Mouse (Mus musculus): ENCODE data around the gene Sox9.
A peak's percentile ranks its signal among the peaks of the same experiment; 100 is the strongest.

Gene Sox9

GRCm38 (mm10) chr11:112781994-112782356 is at the start of gene Sox9:
Sox9 (plus strand) TSS chr11:112782224.
- no peak for ATAC-seq (ENCODE audit: insufficient number of reproducible peaks, low FRiP score, low TSS enrichment)

- no peak for ATAC-seq (ENCODE audit: insufficient number of reproducible peaks, low FRiP score, low TSS enrichment)
These were observed 49.6 kb upstream of the Sox9 start for GRCm38 (mm10) chr11:112732401-112732800.

GRCm38 (mm10) chr11:112737071-112737470 is 45.0 kb upstream of the Sox9 start:
- ATAC-seq (ENCODE audit: insufficient number of reproducible peaks, low FRiP score, low TSS enrichment): no peak

GRCm38 (mm10) chr11:112739681-112740080 is 42.3 kb upstream of the Sox9 start:
- no peak for ATAC-seq (ENCODE audit: insufficient number of reproducible peaks, low FRiP score, low TSS enrichment)

- no peak for ATAC-seq (ENCODE audit: insufficient number of reproducible peaks, low FRiP score, low TSS enrichment)
These were observed 25.5 kb upstream of the Sox9 start for GRCm38 (mm10) chr11:112756516-112756915.

- no peak for ATAC-seq (ENCODE audit: insufficient number of reproducible peaks, low FRiP score, low TSS enrichment)
These were observed 24.0 kb upstream of the Sox9 start for GRCm38 (mm10) chr11:112758056-112758455.

- ATAC-seq (ENCODE audit: insufficient number of reproducible peaks, low FRiP score, low TSS enrichment): no peak
These were observed 15.1 kb upstream of the Sox9 start for GRCm38 (mm10) chr11:112766956-112767355.

- ATAC-seq (ENCODE audit: insufficient number of reproducible peaks, low FRiP score, low TSS enrichment): no peak
These were observed 14.4 kb upstream of the Sox9 start for GRCm38 (mm10) chr11:112767531-112768041.

GRCm38 (mm10) chr11:112772791-112773355 is 9.2 kb upstream of the Sox9 start:
- no peak for ATAC-seq (ENCODE audit: insufficient number of reproducible peaks, low FRiP score, low TSS enrichment)

GRCm38 (mm10) chr11:112779762-112780161 is 2.3 kb upstream of the Sox9 start:
- ATAC-seq (ENCODE audit: insufficient number of reproducible peaks, low FRiP score, low TSS enrichment): no peak

GRCm38 (mm10) chr11:112780394-112780920 is 1.6 kb upstream of the Sox9 start:
- ATAC-seq (ENCODE audit: insufficient number of reproducible peaks, low FRiP score, low TSS enrichment): no peak

GRCm38 (mm10) chr11:112781035-112781911 is 751 bp upstream of the Sox9 start:
- ATAC-seq (ENCODE audit: insufficient number of reproducible peaks, low FRiP score, low TSS enrichment): no peak

- ATAC-seq (ENCODE audit: insufficient number of reproducible peaks, low FRiP score, low TSS enrichment): no peak
These were observed 515 bp downstream of the Sox9 start for GRCm38 (mm10) chr11:112782357-112783121.

GRCm38 (mm10) chr11:112783401-112784346 is 1.6 kb downstream of the Sox9 start:
- no peak for ATAC-seq (ENCODE audit: insufficient number of reproducible peaks, low FRiP score, low TSS enrichment)

- no peak for ATAC-seq (ENCODE audit: insufficient number of reproducible peaks, low FRiP score, low TSS enrichment)
These were observed 2.4 kb downstream of the Sox9 start for GRCm38 (mm10) chr11:112784347-112784902.

- ATAC-seq (ENCODE audit: insufficient number of reproducible peaks, low FRiP score, low TSS enrichment): 0 out of 2 replicates have a peak, but pooled peaks have one; percentile 22
These were observed 2.9 kb downstream of the Sox9 start for GRCm38 (mm10) chr11:112784903-112785381.

- no peak for ATAC-seq (ENCODE audit: insufficient number of reproducible peaks, low FRiP score, low TSS enrichment)
These were observed 3.6 kb downstream of the Sox9 start for GRCm38 (mm10) chr11:112785581-112785980.

- ATAC-seq (ENCODE audit: insufficient number of reproducible peaks, low FRiP score, low TSS enrichment): no peak
These were observed 4.4 kb downstream of the Sox9 start for GRCm38 (mm10) chr11:112786427-112786826.

- ATAC-seq (ENCODE audit: insufficient number of reproducible peaks, low FRiP score, low TSS enrichment): no peak
These were observed 6.3 kb downstream of the Sox9 start for GRCm38 (mm10) chr11:112788296-112788695.

All from cerebellum, adult (tissue).